Mouse (Mus musculus) small intestine, adult 2 months (tissue): ENCODE measurements around the gene Luc7l3.

ENCODE experiments used
- CTCF ChIP-seq: fragments of 200-500 bp; IDR thresholded peaks from 2 replicates; pipeline ENCODE4 v1.5.1; 2012; ENCODE audit warnings: low read depth, mild to moderate bottlenecking, control low read depth, inconsistent platforms, low read length, moderate library complexity, mixed read lengths; ENCODE audit not compliant: insufficient replicate concordance, insufficient read length; ENCODE audit errors: extremely low read depth
- POLR2A ChIP-seq: fragments of 200-500 bp; IDR thresholded peaks from 2 replicates; pipeline ENCODE4 v1.6.1; 2012; ENCODE audit warnings: low read depth, mild to moderate bottlenecking, control low read depth, inconsistent platforms, low read length, moderate library complexity

GRCm38 (mm10) chr11:94259814-94260213 lies 62.0 kb downstream of the Luc7l3 start:
- TF ChIP-seq CTCF (no peak), POLR2A (no peak)
